Mouse (Mus musculus): Measurements from ENCODE around the gene Lztr1.
"Not testable (repeated sequence)": the region's sequence is repeated elsewhere in the genome, so short reads cannot be mapped to it uniquely, and the experiment has no call there.

Gene Lztr1

DNA sequence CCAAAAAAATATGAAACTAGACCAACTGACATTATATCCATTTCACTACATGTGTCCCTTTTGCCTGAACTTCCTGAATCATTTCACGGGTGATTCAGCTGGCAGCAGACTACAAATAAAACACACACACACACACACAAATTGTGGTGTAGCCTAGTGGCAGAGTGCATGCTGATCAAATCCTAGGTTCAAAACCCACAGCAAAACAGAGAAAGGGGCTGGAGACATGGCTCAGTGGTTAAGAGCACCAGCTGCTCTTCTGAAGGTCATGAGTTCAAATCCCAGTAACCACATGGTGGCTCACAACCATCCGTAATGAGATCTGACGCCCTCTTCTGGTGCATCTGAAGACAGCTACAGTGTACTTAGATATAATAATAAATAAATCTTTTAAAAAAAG, 457 bp upstream of the Lztr1 start:
- not testable (repeated sequence) for DNase-seq

DNA sequence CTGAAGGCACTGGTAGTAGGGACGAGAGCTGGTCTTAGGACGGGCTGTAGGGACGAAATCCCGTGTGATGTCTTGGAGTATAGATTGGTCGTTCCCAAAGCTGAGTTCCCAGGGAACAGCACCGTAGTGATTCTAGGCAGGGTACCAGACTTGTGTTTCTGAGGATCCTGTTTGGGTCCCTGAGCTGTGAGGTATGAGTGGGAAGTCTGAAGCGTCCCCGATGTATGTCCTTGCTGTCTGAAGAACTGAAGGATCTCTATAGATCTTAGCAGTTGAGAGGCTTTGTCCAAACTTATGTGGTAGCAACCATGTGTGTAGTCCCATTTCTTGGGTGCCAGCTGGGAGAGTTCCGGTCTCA, 731 bp downstream of the Lztr1 start:
- DNase-seq, result no peak

- DNase-seq, result no peak
Measured at GRCm38 (mm10) chr16:17510143-17510542, 1.7 kb downstream of the Lztr1 start.

GRCm38 (mm10) chr16:17510686-17511085, 2.2 kb downstream of the Lztr1 start:
- peak; percentile 43 for DNase-seq

GRCm38 (mm10) chr16:17511431-17511830, 2.9 kb downstream of the Lztr1 start:
- DNase-seq, result no peak

DNA sequence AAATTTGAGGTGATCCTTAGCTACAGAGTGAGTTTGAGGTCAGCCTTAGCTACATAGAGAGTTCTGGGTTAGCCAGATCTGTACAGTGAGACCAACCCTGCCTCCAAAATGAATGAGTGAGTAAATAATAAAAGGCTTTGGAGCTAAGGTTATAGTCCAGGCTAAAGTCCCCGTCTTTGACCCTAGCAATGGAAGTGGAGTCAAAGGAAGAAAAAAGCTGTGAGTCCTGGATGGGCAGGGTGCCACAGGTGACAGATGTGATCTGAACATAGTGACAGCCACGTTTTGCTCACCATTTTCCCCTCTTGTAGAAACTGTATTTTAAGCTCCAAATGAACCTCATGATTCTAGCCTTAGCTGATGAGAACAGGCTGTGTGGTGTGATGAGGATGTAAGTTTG, 10.4 kb downstream of the Lztr1 start:
- DNase-seq, result no peak

DNA sequence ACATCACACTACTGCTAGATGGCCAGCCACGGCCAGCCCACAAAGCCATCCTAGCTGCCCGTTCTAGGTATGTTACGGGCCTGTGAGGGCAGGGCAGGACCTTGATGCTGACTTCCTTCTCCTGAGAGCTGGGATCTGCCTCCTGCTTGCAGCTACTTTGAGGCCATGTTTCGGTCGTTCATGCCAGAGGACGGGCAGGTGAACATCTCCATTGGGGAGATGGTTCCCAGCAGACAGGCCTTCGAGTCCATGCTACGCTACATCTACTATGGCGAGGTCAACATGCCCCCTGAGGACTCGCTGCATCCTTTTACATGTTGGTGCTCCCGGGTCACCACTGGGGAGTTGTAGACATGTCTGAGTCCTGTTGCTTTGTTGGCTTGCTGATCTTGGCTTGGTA, 15.7 kb downstream of the Lztr1 start:
- DNase-seq, result no peak

- DNase-seq, result no peak
Measured at GRCm38 (mm10) chr16:17525524-17525923, 17.0 kb downstream of the Lztr1 start.

DNA sequence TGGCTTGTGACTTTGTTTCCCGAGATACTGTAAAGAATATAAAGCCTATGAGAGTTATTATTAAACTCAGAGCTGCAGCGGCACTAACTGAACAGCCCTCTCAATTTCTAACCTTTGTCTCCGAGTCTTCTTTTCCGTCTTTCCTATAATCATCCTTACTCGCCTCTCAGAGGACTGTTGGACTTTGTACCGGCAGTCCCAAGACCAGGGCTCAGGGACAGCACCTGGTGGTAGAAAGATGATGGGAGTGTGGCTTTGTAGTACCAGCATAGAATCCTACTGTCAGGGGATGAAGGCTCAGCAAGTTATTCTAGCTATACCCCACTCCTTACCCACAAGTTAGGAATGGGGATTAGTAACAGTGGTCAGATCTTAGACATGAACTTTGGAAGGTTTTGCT, 17.7 kb downstream of the Lztr1 start:
- no peak for DNase-seq

GRCm38 (mm10) chr16:17527606-17528005, 19.1 kb downstream of the Lztr1 start:
- DNase-seq, result no peak

DNA sequence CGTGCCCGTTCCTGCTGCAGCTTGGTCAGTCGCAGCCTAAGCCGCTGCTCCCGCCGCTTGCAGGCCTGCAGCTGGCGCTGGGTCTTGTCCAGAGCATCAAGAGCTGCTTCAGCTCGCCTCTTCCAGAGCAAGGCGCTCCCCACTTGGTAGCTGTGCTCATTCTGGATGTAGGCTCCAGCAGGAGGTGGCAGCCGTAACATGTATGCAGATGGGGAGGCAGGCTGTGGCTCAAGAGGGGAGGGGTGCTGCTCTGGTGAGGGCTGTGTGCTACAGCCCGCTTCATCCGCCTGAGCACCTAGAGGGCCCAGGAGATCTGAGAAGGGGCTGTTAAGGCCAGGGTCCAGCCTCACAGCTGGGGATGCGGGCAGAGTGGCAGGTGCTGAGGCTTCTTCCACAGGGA, 19.8 kb downstream of the Lztr1 start:
- no peak for DNase-seq

DNA sequence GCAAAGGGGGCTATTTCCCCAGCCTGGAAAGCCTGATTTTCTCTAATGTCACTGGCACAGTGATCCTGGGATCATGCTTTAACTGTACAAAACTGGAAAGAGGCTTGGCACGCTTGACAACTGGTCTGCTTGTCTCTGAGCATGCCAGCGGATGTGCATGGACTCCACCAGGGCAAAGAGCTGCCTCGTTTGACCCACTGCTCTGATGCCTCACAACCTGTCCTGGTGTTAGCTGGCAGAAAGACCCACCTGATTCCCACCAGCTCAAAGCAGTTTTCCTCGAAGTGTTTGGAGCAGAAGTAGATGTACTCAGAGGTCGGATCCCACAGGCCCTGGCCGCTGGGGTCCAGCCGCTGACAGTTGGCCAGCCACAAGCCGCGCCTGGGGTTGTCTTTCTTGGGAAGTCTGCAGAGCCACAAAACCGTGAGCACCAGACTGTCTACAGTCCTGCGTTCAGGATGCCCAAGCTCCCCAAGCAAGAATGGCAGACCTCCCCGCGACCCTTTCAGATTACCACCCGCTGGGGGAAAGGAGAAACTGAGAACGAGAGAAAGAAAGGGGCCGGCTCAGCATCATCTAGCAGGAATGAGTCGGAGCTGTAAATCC, 21.6 kb downstream of the Lztr1 start:
- peak; percentile 11 for DNase-seq

DNA sequence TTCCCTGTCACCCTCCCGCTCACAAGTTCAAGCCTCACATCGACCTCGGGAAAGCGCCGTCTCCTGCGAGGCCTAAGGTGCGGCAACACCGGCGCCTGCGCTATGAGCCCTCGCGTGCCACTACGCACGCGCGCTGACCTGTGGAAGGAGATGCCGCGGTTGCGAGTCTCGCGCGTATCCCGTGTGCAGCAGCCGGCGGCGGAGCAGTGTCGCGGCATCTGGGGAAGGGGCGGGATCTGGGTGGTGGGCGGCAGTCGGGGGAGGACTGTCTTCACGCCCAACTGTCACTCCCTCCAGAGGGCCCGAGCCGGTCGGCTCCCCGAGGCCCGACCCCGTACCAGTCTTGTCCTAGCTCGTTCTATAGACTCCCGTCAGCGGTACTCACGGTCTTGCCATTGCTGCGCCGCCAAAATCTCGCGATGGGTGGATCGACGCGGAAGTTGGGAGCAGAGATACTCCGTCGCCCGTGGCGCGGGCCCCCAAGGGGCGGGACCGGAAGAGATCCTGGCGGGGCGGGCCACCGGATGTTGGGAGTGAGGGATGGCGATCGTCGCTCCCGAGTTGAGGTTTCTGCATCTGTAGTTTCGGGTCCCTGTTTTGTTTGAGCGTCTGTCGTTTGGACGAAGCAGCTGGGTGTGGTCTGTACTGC, 22.3 kb downstream of the Lztr1 start, which contains the start of gene Thap7:
Thap7 (minus strand) TSS at position 497 of the 649 bp plus-strand sequence.
- peak; percentile 97 for DNase-seq

DNA sequence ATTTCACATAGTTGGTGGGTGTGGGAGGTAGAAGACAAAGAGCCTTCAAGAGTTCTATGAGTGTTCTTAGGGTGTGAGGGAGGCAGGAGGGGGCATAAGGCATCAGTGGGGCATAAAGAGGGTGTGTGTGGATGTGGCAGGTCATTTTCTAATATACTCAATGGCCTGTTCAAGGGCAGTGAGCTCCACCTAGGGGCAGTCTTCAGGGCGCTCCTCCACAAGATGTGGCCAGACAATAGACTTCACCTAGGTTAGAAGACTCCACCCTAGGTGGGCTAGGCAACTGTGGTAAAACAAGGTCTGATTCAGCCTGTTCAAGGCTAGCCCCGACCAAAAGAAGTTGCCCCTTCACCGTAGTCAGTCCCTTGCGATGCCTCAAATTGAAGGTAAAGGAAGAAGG, 23.8 kb downstream of the Lztr1 start:
- DNase-seq, result peak; percentile 36

- DNase-seq, result no peak
Measured at GRCm38 (mm10) chr16:17532676-17533329, 24.3 kb downstream of the Lztr1 start.

DNA sequence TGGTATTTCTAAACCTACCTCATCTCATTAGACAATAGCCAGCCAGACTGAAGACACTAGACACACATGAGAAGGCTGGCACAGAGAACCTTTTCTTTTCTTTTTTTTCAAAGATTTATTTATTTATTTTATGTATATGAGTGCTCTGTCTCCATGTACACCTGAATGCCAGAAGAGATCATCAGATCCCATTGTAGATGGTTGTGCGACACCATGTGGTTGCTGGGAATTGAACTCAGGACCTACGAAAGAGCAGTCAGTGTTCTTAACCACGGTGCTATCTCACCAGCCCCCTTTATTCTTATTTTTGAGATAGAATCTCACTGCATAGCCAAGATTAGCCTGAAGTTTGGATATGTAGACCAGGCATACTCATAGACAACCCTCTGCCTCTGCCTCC, 28.1 kb downstream of the Lztr1 start:
- peak; percentile 46 for DNase-seq

DNA sequence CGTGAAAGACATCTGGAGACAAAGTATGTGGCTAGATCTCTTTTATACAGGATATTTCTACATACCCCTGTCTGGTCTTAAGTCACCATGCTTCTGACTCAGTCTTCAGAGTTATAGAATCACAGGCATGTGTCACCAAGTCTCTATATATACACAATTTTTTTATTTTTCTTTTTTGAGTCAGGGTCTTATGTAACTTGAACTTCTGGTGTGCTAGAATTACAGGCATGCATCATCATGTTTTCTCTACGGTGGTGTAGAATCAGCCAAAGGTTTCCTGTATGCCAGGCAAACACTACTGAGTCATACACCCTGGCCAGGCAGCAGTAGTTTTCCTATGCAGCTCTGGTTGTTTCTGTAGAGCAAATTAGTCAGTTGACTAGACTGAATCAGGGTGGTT, 34.1 kb downstream of the Lztr1 start:
- no peak for DNase-seq

DNA sequence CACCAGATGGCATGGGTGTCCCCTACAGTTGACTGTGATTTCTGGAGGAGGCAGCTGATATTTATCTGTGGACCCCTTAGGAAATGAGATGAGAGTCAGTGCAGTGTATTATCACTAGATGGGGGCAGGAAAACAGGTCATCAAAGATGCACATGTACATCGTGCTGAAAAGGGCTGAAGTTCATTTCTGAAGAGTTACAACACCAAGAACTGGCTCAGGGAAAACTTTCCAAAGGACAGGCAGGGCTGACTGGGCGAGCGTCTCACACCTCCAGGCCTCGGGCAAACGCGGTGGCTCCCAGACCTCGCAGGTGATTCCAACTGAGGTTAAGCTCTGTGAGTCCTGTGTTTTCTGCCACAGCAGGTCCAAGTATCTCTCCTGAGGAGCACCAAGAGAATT, 44.3 kb downstream of the Lztr1 start:
- no peak for DNase-seq

- peak; percentile 89 for DNase-seq
Measured at GRCm38 (mm10) chr16:17553910-17554685, 45.6 kb downstream of the Lztr1 start.

GRCm38 (mm10) chr16:17554702-17555101, 46.2 kb downstream of the Lztr1 start:
- DNase-seq, result peak; percentile 52

DNA sequence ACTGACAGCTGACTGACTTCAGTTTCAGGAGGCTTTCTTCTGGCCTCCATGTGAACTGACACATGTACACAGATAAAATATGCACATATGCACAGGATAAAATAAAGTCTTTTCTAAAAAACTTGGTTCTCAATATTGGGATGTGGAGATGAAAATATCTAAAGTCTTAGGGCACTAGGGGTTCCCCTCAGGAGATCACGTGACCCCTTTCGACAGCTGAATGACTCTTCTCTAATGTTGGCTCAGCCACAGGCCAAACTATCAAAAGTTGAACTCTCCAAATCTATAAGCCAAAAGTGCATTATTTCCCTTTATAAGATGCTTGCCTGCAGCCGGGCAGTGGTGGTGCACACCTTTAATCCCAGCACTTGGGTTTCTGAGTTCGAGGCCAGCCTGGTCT, 47.7 kb downstream of the Lztr1 start:
- no peak for DNase-seq

DNA sequence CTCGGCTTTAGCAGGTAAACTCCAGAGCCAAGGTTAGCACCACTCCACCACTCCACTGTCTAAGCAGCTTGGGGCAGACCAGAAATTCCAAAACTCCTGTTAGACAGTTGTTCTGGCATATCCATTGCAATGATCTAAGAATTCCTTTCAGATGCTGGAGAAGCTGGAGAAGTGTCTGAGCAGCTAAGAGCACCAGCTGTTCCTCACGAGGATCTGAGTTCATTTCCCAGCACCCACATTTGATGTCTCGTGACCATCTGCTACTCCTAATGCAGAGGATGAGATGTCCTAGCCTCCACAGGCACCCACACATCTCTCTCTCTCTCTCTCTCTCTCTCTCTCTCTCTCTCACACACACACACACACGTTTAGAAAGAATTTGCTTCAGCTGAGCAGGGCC, 48.4 kb downstream of the Lztr1 start:
- DNase-seq, result no peak

DNA sequence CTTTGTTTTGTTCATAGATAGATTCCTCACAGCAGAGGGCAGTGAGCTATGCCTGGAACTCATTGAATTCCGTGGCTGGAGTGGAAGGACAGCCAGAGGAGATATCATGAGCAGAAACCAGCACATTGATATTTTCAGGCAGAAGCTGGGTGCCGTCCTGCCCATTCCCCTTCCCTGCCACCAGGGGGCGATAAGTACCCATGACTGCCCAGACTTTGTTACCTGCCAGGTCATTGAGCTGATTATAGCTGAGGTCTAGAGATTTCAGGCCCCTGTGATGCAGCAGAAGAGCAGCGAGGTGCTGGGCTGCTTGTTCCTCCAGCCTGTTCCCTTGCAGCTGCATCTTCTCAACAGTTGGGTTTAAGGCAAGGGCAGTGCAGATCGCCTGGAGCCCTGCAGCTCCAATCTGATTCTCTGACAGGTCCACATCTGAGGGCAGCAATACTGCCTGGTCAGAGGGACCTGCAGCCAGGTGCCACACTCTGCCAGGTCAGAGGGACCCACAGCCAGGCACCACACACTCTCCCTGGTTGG, 49.5 kb downstream of the Lztr1 start:
- peak; percentile 80 for DNase-seq

Data from lung, postnatal 36 days (tissue).